Mouse (Mus musculus): ENCODE data around the gene Dlg2. TPM values are rescaled to one million over a fixed set of nuclear protein-coding genes. Genes with fewer than 3 reads are reported as not detected.
A peak's percentile ranks its signal among the peaks of the same experiment; 100 is the strongest.

The Dlg2 gene
- polyA plus RNA-seq, 1 experiment: 89.8 TPM

- Histone ChIP-seq H3K4me1 (ENCODE audit: control insufficient read depth, insufficient read depth, low read length) (no peaks in the 10 kb centered on the region), H3K27ac (ENCODE audit: insufficient read depth, low read length) (no peak overlapping the region), H3K27me3 (ENCODE audit: control insufficient read depth, insufficient read depth, low read length) (no peaks in the 10 kb centered on the region), H3K4me3 (replicated peaks; ENCODE audit: insufficient read depth, low read depth, low read length) (no peak overlapping the region)
- DNase-seq: no peak
- TF ChIP-seq CTCF (IDR thresholded peaks at IDR 0.05; ENCODE audit: borderline replicate concordance, insufficient read depth, low read depth, low read length): no peak
- no peak for TF ChIP-seq POLR2A (IDR thresholded peaks at IDR 0.05; ENCODE audit: borderline replicate concordance, insufficient read depth, low read length)
- 74% methylated on average over 6 of the region's 6 CpGs for WGBS
Observed at GRCm38 (mm10) chr7:91716696-91717095, 1240.2 kb downstream of the Dlg2 start.

- TF ChIP-seq CTCF (IDR thresholded peaks at IDR 0.05; ENCODE audit: borderline replicate concordance, insufficient read depth, low read depth, low read length): no peak
- no peak for DNase-seq
- no peak overlapping the region for H3K27ac ChIP-seq (ENCODE audit: insufficient read depth, low read length)
Observed at GRCm38 (mm10) chr7:91720318-91720717, 1243.8 kb downstream of the Dlg2 start.

DNA sequence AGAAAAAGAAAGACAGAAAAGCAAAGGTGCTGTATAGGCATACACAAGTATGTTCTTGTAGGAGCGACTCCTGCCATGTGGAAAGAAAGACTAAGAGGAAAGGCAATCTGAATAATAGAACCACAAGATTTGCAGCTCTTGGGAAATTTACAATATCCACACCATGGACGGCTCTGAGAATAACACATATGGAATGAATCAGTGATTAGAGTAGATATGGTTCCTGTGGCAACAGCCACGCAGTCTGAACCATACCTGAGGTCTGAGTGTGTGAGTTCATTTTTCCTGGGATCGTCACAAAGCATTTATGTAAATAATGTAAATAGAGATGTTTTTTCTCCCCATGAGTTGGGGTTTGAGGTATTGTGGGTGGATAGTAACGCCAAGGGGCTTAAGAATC lies 1247.9 kb downstream of the Dlg2 start:
- TF ChIP-seq CTCF (IDR thresholded peaks at IDR 0.05; ENCODE audit: borderline replicate concordance, insufficient read depth, low read depth, low read length) (no peak), POLR2A (IDR thresholded peaks at IDR 0.05; ENCODE audit: borderline replicate concordance, insufficient read depth, low read length) (no peak)
- no peak overlapping the region for H3K4me3 ChIP-seq (replicated peaks; ENCODE audit: insufficient read depth, low read depth, low read length)
- H3K4me1 ChIP-seq (ENCODE audit: control insufficient read depth, insufficient read depth, low read length): no peaks in the 10 kb centered on the region
- H3K27me3 ChIP-seq (ENCODE audit: control insufficient read depth, insufficient read depth, low read length): no peaks in the 10 kb centered on the region
- no peak overlapping the region for H3K27ac ChIP-seq (ENCODE audit: insufficient read depth, low read length)
- DNase-seq: no peak
- 87% methylated on average over 5 of the region's 5 CpGs for WGBS

More at GRCm38 (mm10) chr7:91720318-91720717, 1243.8 kb downstream of the Dlg2 start:
- Histone ChIP-seq H3K4me3 (replicated peaks; ENCODE audit: insufficient read depth, low read depth, low read length) (no peak overlapping the region), H3K27me3 (ENCODE audit: control insufficient read depth, insufficient read depth, low read length) (no peaks in the 10 kb centered on the region), H3K4me1 (ENCODE audit: control insufficient read depth, insufficient read depth, low read length) (no peaks in the 10 kb centered on the region)

- Histone ChIP-seq H3K4me3 (replicated peaks; ENCODE audit: insufficient read depth, low read depth, low read length) (no peak overlapping the region), H3K4me1 (ENCODE audit: control insufficient read depth, insufficient read depth, low read length) (no peaks in the 10 kb centered on the region), H3K27ac (ENCODE audit: insufficient read depth, low read length) (no peak overlapping the region), H3K27me3 (ENCODE audit: control insufficient read depth, insufficient read depth, low read length) (no peaks in the 10 kb centered on the region)
- DNase-seq: no peak
- WGBS: 90% methylated on average over 3 of the region's 3 CpGs
- TF ChIP-seq CTCF (IDR thresholded peaks at IDR 0.05; ENCODE audit: borderline replicate concordance, insufficient read depth, low read depth, low read length) (no peak), POLR2A (IDR thresholded peaks at IDR 0.05; ENCODE audit: borderline replicate concordance, insufficient read depth, low read length) (no peak)
Observed at GRCm38 (mm10) chr7:91740748-91741147, 1264.3 kb downstream of the Dlg2 start.

- TF ChIP-seq POLR2A (IDR thresholded peaks at IDR 0.05; ENCODE audit: borderline replicate concordance, insufficient read depth, low read length) (no peak), CTCF (IDR thresholded peaks at IDR 0.05; ENCODE audit: borderline replicate concordance, insufficient read depth, low read depth, low read length) (no peak)
- no peak for DNase-seq
- H3K4me3 ChIP-seq (replicated peaks; ENCODE audit: insufficient read depth, low read depth, low read length): no peak overlapping the region
- no peaks in the 10 kb centered on the region for H3K27me3 ChIP-seq (ENCODE audit: control insufficient read depth, insufficient read depth, low read length)
- no peaks in the 10 kb centered on the region for H3K4me1 ChIP-seq (ENCODE audit: control insufficient read depth, insufficient read depth, low read length)
- H3K27ac ChIP-seq (ENCODE audit: insufficient read depth, low read length): no peak overlapping the region
Observed at GRCm38 (mm10) chr7:91753151-91753861, 1276.8 kb downstream of the Dlg2 start.

- H3K27me3 ChIP-seq (ENCODE audit: control insufficient read depth, insufficient read depth, low read length): no peaks in the 10 kb centered on the region
- TF ChIP-seq CTCF (IDR thresholded peaks at IDR 0.05; ENCODE audit: borderline replicate concordance, insufficient read depth, low read depth, low read length): no peak
- TF ChIP-seq POLR2A (IDR thresholded peaks at IDR 0.05; ENCODE audit: borderline replicate concordance, insufficient read depth, low read length): no peak
- no peak overlapping the region for H3K27ac ChIP-seq (ENCODE audit: insufficient read depth, low read length)
- H3K4me3 ChIP-seq (replicated peaks; ENCODE audit: insufficient read depth, low read depth, low read length): no peak overlapping the region
- H3K4me1 ChIP-seq (ENCODE audit: control insufficient read depth, insufficient read depth, low read length): no peaks in the 10 kb centered on the region
- DNase-seq: no peak
Observed at GRCm38 (mm10) chr7:91767648-91768047, 1291.2 kb downstream of the Dlg2 start.

- H3K27ac ChIP-seq (ENCODE audit: insufficient read depth, low read length): no peak overlapping the region
- no peak overlapping the region for H3K4me3 ChIP-seq (replicated peaks; ENCODE audit: insufficient read depth, low read depth, low read length)
- no peak for DNase-seq
- no peak for TF ChIP-seq CTCF (IDR thresholded peaks at IDR 0.05; ENCODE audit: borderline replicate concordance, insufficient read depth, low read depth, low read length)
- no peak for TF ChIP-seq POLR2A (IDR thresholded peaks at IDR 0.05; ENCODE audit: borderline replicate concordance, insufficient read depth, low read length)
- H3K27me3 ChIP-seq (ENCODE audit: control insufficient read depth, insufficient read depth, low read length): no peaks in the 10 kb centered on the region
- no peaks in the 10 kb centered on the region for H3K4me1 ChIP-seq (ENCODE audit: control insufficient read depth, insufficient read depth, low read length)
Observed at GRCm38 (mm10) chr7:91778673-91779072, 1302.2 kb downstream of the Dlg2 start.

DNA sequence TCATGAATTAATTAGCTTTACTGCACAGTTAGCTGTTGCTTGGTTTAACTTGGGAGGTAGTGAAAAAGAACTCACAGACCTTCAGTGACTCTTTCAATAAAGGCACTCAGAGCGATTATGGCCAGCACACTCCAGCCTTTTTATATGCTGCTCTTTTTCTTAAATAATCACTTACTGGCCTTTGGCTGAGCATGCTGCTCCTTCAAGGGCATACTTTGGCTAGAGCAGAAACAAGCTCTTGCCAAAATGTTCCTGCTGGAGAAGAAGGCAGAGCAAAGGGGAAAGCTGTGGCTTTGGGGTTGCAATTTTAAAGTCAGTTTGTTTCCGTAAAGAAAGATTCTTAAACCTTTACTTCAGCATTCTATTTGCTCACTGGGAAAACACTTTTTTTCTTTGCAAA lies 1308.1 kb downstream of the Dlg2 start:
- no peaks in the 10 kb centered on the region for H3K4me1 ChIP-seq (ENCODE audit: control insufficient read depth, insufficient read depth, low read length)
- H3K4me3 ChIP-seq (replicated peaks; ENCODE audit: insufficient read depth, low read depth, low read length): no peak overlapping the region
- H3K27ac ChIP-seq (ENCODE audit: insufficient read depth, low read length): no peak overlapping the region
- TF ChIP-seq POLR2A (IDR thresholded peaks at IDR 0.05; ENCODE audit: borderline replicate concordance, insufficient read depth, low read length): no peak
- no peak for TF ChIP-seq CTCF (IDR thresholded peaks at IDR 0.05; ENCODE audit: borderline replicate concordance, insufficient read depth, low read depth, low read length)
- 50% methylated on average over 2 of the region's 2 CpGs for whole genome bisulfite sequencing
- DNase-seq: peak in 1 of 2 experiments; percentile 5
- H3K27me3 ChIP-seq (ENCODE audit: control insufficient read depth, insufficient read depth, low read length): no peaks in the 10 kb centered on the region
